Mouse (Mus musculus): Measurements from ENCODE around the gene Fam117b. TPM values are rescaled to one million over a fixed set of nuclear protein-coding genes. Genes with fewer than 3 reads are reported as not detected.

Gene Fam117b
- total RNA-seq (2023): 10 to 100 TPM; 84.0 to 89.1 TPM

DNA sequence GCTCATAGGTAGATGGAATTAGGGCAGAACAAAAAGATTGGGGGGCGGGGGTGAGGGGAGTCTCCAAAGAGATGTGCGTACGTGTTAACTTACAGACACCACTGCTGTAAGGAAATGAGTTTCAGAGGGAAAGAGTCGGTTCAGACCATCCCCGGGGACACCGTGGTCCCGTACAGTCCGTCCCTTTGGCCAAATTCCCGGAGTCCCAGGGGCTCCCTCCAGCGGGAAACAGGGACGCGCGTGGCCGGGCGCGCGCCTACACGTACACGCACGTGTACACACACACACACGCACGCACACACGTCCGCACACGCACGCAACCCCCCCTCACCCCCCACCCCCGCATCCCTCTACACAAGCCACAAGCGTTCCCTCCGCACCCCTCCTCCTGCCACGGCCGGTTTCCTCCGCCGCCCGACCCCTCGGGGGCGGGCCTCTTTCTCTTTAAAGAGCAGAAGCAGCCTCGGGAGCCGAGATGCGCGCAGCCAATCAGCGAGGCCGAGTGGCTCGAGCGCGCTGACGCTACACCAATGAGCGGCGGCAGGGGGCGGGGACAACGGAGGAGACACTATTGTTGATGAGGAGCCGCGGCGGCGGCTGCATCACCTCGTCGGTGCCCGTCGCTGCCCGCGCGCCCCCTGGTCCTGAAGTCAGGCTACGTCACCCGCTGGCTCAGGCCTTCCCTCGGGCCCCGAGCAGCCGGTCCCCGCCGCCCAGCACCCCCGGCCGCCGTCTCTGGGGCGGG is at the start of gene Fam117b:
TSS of gene Fam117b (plus strand) at position 594 of the 745 bp plus-strand sequence.

Other genes starting within 250 kb of the Fam117b start
- 10 to 100 TPM; 73.1 to 88.4 TPM for gene Sumo1, start 242.2 kb upstream of the Fam117b start, total RNA-seq (2023)
- 10 to 100 TPM; 43.5 to 44.1 TPM for gene Nop58, start 228.0 kb upstream of the Fam117b start, total RNA-seq (2023)
- gene Bmpr2, start 149.6 kb upstream of the Fam117b start, total RNA-seq (2023): 10 to 100 TPM; 49.8 to 50.2 TPM
- gene Ica1l, start 130.2 kb downstream of the Fam117b start, total RNA-seq (2023): under 1 TPM; 0.21 to 0.33 TPM
- gene Carf, start 185.2 kb downstream of the Fam117b start, total RNA-seq (2023): 1 to 10 TPM; 7.4 to 10.0 TPM
- gene Wdr12, start 185.6 kb downstream of the Fam117b start, total RNA-seq (2023): 1 to 10 TPM; 8.5 to 8.6 TPM